Comparison of ENCODE assay signal across 13 mouse cellular contexts in the genomic region with DNA sequence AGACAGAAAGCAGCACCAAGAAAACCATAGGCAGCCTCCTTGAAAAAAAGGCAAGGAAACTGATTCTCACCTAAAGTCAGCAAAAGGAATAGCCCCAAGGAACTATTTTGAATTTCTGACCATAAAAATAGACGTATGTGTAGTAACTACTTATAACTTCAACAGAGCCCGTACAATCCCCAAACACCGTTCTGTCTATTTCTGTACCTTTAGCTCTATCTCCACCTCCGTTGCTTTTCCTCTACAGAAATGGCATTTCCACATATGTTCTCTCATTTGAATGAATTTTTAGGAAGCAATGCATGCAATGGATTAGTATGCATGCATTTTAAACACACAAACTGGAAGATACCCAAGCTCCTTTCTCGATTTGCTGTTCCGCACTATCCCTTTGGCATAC.
"Had no signal": no experiment of that assay in that cellular context is flagged by ENCODE, and none has a peak within 500 bp of the region (broad histone marks: within the 10 kb centered on the region; RNA-seq: fewer than 3 reads in every experiment).

No protein-coding gene starts in this region.

- DNase-seq: lung, adult 18-20 months; lung, embryonic 14.5 days; lung, postnatal 10 days; lung, postnatal 4 days; midbrain, embryonic 14.5 days; retina, postnatal 1 day; right cerebral cortex, adult 18-20 months; right cerebral cortex, postnatal 14 days; right cerebral cortex, postnatal 4 days; spleen, adult 18-20 months; thymus, adult 2 months; thymus, postnatal 25 days; thymus, postnatal 4 days had no signal
